Mouse (Mus musculus): Measurements from ENCODE around the gene Ppm1k.
"Not testable (repeated sequence)": the region's sequence is repeated elsewhere in the genome, so short reads cannot be mapped to it uniquely, and the experiment has no call there.

Gene Ppm1k

GRCm38 (mm10) chr6:57535386-57535936 lies at the start of gene Ppm1k:
Gene Ppm1k, minus strand, starts transcription at chr6:57535468.
- DNase-seq (ENCODE audit: low read depth, low spot score), result peak; percentile 99

GRCm38 (mm10) chr6:57582356-57582755 lies 47.1 kb upstream of the Ppm1k start:
- no peak for DNase-seq (ENCODE audit: low read depth, low spot score)

GRCm38 (mm10) chr6:57581595-57581994 lies 46.3 kb upstream of the Ppm1k start:
- DNase-seq (ENCODE audit: low read depth, low spot score), result no peak

GRCm38 (mm10) chr6:57580881-57581548 lies 45.7 kb upstream of the Ppm1k start, which contains the start of gene Herc6:
Gene Herc6, plus strand, starts transcription at chr6:57581000.
- DNase-seq (ENCODE audit: low read depth, low spot score), result peak; percentile 54

GRCm38 (mm10) chr6:57571587-57571986 lies 36.3 kb upstream of the Ppm1k start:
- no peak for DNase-seq (ENCODE audit: low read depth, low spot score)

- peak; percentile 11 for DNase-seq (ENCODE audit: low read depth, low spot score)
These were observed 35.1 kb upstream of the Ppm1k start for GRCm38 (mm10) chr6:57570170-57570974.

- DNase-seq (ENCODE audit: low read depth, low spot score), result no peak
These were observed 32.4 kb upstream of the Ppm1k start for GRCm38 (mm10) chr6:57567630-57568029.

- no peak for DNase-seq (ENCODE audit: low read depth, low spot score)
These were observed 30.2 kb upstream of the Ppm1k start for GRCm38 (mm10) chr6:57565452-57565851.

GRCm38 (mm10) chr6:57563454-57563853 lies 28.2 kb upstream of the Ppm1k start:
- no peak for DNase-seq (ENCODE audit: low read depth, low spot score)

GRCm38 (mm10) chr6:57557796-57558317 lies 22.6 kb upstream of the Ppm1k start:
- no peak for DNase-seq (ENCODE audit: low read depth, low spot score)

GRCm38 (mm10) chr6:57551211-57551796 lies 16.0 kb upstream of the Ppm1k start:
- DNase-seq (ENCODE audit: low read depth, low spot score), result no peak

GRCm38 (mm10) chr6:57544866-57545265 lies 9.6 kb upstream of the Ppm1k start:
- DNase-seq (ENCODE audit: low read depth, low spot score), result peak; percentile 20

- DNase-seq (ENCODE audit: low read depth, low spot score), result not testable (repeated sequence)
These were observed 8.3 kb upstream of the Ppm1k start for GRCm38 (mm10) chr6:57543591-57543990.

- no peak for DNase-seq (ENCODE audit: low read depth, low spot score)
These were observed 6.6 kb upstream of the Ppm1k start for GRCm38 (mm10) chr6:57541737-57542335.

GRCm38 (mm10) chr6:57540950-57541498 lies 5.8 kb upstream of the Ppm1k start:
- no peak for DNase-seq (ENCODE audit: low read depth, low spot score)

- no peak for DNase-seq (ENCODE audit: low read depth, low spot score)
These were observed 2.6 kb upstream of the Ppm1k start for GRCm38 (mm10) chr6:57537887-57538286.

- no peak for DNase-seq (ENCODE audit: low read depth, low spot score)
These were observed 852 bp upstream of the Ppm1k start for GRCm38 (mm10) chr6:57535971-57536669.

GRCm38 (mm10) chr6:57534611-57535286 lies 519 bp downstream of the Ppm1k start:
- DNase-seq (ENCODE audit: low read depth, low spot score), result peak; percentile 16

- no peak for DNase-seq (ENCODE audit: low read depth, low spot score)
These were observed 1.0 kb downstream of the Ppm1k start for GRCm38 (mm10) chr6:57534231-57534610.

GRCm38 (mm10) chr6:57533410-57533809 lies 1.9 kb downstream of the Ppm1k start:
- DNase-seq (ENCODE audit: low read depth, low spot score), result no peak

All from skeletal muscle tissue, adult 2 months (tissue).